8 mouse cellular contexts compared by ENCODE assay signal in genomic region chr12:112144377-112145115, GRCm38 (mm10). TPM values are rescaled to one million over a fixed set of nuclear protein-coding genes. Genes with fewer than 3 reads are reported as not detected.
DNase-seq lines count a peak whose midpoint lies in the region; ATAC-seq and TF ChIP-seq lines count a peak whose summit lies in the region.

No protein-coding gene starts in this region.

- DNase-seq in layer of hippocampus, adult 2 months (ENCODE audit: low spot score in 2 of 2) = no peak
- no peak for DNase-seq in layer of hippocampus, postnatal 14 days (ENCODE audit: low spot score in 2 of 2)
- no peak for DNase-seq in adipocyte (ENCODE audit: low spot score)
- no peak for DNase-seq in layer of hippocampus, postnatal 36 days
- DNase-seq in layer of hippocampus, adult 18-20 months (ENCODE audit: low spot score in 2 of 2) = no peak

- ATAC-seq in embryonic facial prominence, embryonic 15.5 days (ENCODE audit: insufficient number of reproducible peaks, low FRiP score, low TSS enrichment, low read depth) = no peak
- no peak for ATAC-seq in intestine, postnatal 0 days
- no peak for ATAC-seq in neural tube, embryonic 14.5 days (ENCODE audit: low read depth)

- H3K27me3 ChIP-seq in embryonic facial prominence, embryonic 15.5 days = peaks cover 38% of the 10 kb centered on the region
- peaks cover 64% of the 10 kb centered on the region for H3K27me3 ChIP-seq in intestine, postnatal 0 days (replicated peaks; ENCODE audit: control insufficient read depth, insufficient read depth, low read length)
- H3K27me3 ChIP-seq in neural tube, embryonic 14.5 days (ENCODE audit: control insufficient read depth, insufficient read depth, low read length) = peaks cover 31% of the 10 kb centered on the region

- H3K4me1 ChIP-seq in embryonic facial prominence, embryonic 15.5 days = peaks cover 62% of the 10 kb centered on the region
- H3K4me1 ChIP-seq in intestine, postnatal 0 days (replicated peaks; ENCODE audit: control insufficient read depth, insufficient read depth, low read length) = peaks cover 8% of the 10 kb centered on the region
- peaks cover 18% of the 10 kb centered on the region for H3K4me1 ChIP-seq in neural tube, embryonic 14.5 days (ENCODE audit: control insufficient read depth, insufficient read depth, low read length)

- no peak overlapping the region for H3K9ac ChIP-seq in embryonic facial prominence, embryonic 15.5 days
- H3K9ac ChIP-seq in intestine, postnatal 0 days (ENCODE audit: low read depth, low read length) = no peak overlapping the region
- peak overlapping the region; percentile 63 for H3K9ac ChIP-seq in neural tube, embryonic 14.5 days (replicated peaks; ENCODE audit: low read depth, low read length)

- no peak overlapping the region for H3K27ac ChIP-seq in layer of hippocampus, adult 2 months
- H3K27ac ChIP-seq in embryonic facial prominence, embryonic 15.5 days (replicated peaks) = no peak overlapping the region
- no peak overlapping the region for H3K27ac ChIP-seq in intestine, postnatal 0 days (ENCODE audit: low read depth, low read length)
- peak overlapping the region; percentile 60 for H3K27ac ChIP-seq in neural tube, embryonic 14.5 days (ENCODE audit: low read depth, low read length)

- H3K4me3 ChIP-seq in layer of hippocampus, adult 2 months = peak overlapping the region; percentile 55
- H3K4me3 ChIP-seq in embryonic facial prominence, embryonic 15.5 days (replicated peaks) = peak overlapping the region; percentile 68
- H3K4me3 ChIP-seq in intestine, postnatal 0 days (ENCODE audit: low read depth, low read length) = peak overlapping the region; percentile 34
- peak overlapping the region; percentile 47 for H3K4me3 ChIP-seq in neural tube, embryonic 14.5 days (ENCODE audit: low read depth, low read length)

- WGBS in embryonic facial prominence, embryonic 15.5 days = 1% methylated on average over 46 of the region's 46 CpGs
- WGBS in intestine, postnatal 0 days = 2% methylated on average over 46 of the region's 46 CpGs
- WGBS in neural tube, embryonic 14.5 days = 1% methylated on average over 46 of the region's 46 CpGs

- peak overlapping the region; percentile 92 for H3K4me2 ChIP-seq in embryonic facial prominence, embryonic 15.5 days (replicated peaks)
- H3K4me2 ChIP-seq in intestine, postnatal 0 days (replicated peaks; ENCODE audit: low read depth) = peak overlapping the region; percentile 59
- peak overlapping the region; percentile 85 for H3K4me2 ChIP-seq in neural tube, embryonic 14.5 days (ENCODE audit: low read depth, low read length)

- H3K36me3 ChIP-seq in embryonic facial prominence, embryonic 15.5 days = no peaks in the 10 kb centered on the region
- no peaks in the 10 kb centered on the region for H3K36me3 ChIP-seq in intestine, postnatal 0 days (ENCODE audit: control insufficient read depth, insufficient read depth)
- H3K36me3 ChIP-seq in neural tube, embryonic 14.5 days (ENCODE audit: control insufficient read depth, insufficient read depth, low read length) = no peaks in the 10 kb centered on the region

- TF ChIP-seq CTCF in layer of hippocampus, adult 2 months (conservative IDR thresholded peaks at IDR 0.05) = no peak
- TF ChIP-seq CTCF in intestine, postnatal 0 days (IDR thresholded peaks at IDR 0.05; ENCODE audit: low read depth) = no peak

- H3K9me3 ChIP-seq in embryonic facial prominence, embryonic 15.5 days (replicated peaks) = no peaks in the 10 kb centered on the region
- H3K9me3 ChIP-seq in intestine, postnatal 0 days (ENCODE audit: control insufficient read depth) = no peaks in the 10 kb centered on the region
- no peaks in the 10 kb centered on the region for H3K9me3 ChIP-seq in neural tube, embryonic 14.5 days (ENCODE audit: control insufficient read depth, low read length)

RNA-seq across cellular contexts. Expression of gene Kif26a, which starts 1.5 kb away (rescaled TPM):
- 1 to 10 TPM; 5.0 to 5.8 TPM for total RNA-seq in layer of hippocampus, adult 2 months (2021)
- total RNA-seq in layer of hippocampus, postnatal 14 days (2021) = 1 to 10 TPM; 7.0 to 8.9 TPM
- 7.9 and 9.5 TPM in 2 replicates for polyA plus RNA-seq in embryonic facial prominence, embryonic 15.5 days (2015; fragmentation: Nextera tagmentation; extraction: Ambion mirVana)
- 0.89 and 1.1 TPM in 2 replicates for polyA plus RNA-seq in intestine, postnatal 0 days (2015; fragmentation: Nextera tagmentation; extraction: Ambion mirVana)
- polyA plus RNA-seq in neural tube, embryonic 14.5 days (2014; fragmentation: Nextera tagmentation; extraction: Ambion mirVana) = 3.5 and 4.4 TPM in 2 replicates
- 1 to 10 TPM; 4.4 to 4.5 TPM for total RNA-seq in layer of hippocampus, postnatal 36 days (2021)
- total RNA-seq in layer of hippocampus, adult 18-20 months (2021) = 1 to 10 TPM; 3.9 to 4.5 TPM

RNA-seq across cellular contexts. Expression of gene Aspg, which starts 38.1 kb away (rescaled TPM):
- total RNA-seq in layer of hippocampus, adult 2 months (2021) = 1 to 10 TPM; 1.4 to 3.4 TPM
- 1 to 10 TPM; 4.2 to 4.7 TPM for total RNA-seq in layer of hippocampus, postnatal 14 days (2021)
- polyA plus RNA-seq in embryonic facial prominence, embryonic 15.5 days (2015; fragmentation: Nextera tagmentation; extraction: Ambion mirVana) = 4.8 and 6.2 TPM in 2 replicates
- polyA plus RNA-seq in intestine, postnatal 0 days (2015; fragmentation: Nextera tagmentation; extraction: Ambion mirVana) = 14.3 and 14.4 TPM in 2 replicates
- 0.23 and 0.26 TPM in 2 replicates for polyA plus RNA-seq in neural tube, embryonic 14.5 days (2014; fragmentation: Nextera tagmentation; extraction: Ambion mirVana)
- 1 to 10 TPM; 1.8 to 2.2 TPM for total RNA-seq in layer of hippocampus, postnatal 36 days (2021)
- total RNA-seq in layer of hippocampus, adult 18-20 months (2021) = 1 to 10 TPM; 3.8 TPM
